Mouse (Mus musculus): ENCODE results near the gene Poglut1.

DNA sequence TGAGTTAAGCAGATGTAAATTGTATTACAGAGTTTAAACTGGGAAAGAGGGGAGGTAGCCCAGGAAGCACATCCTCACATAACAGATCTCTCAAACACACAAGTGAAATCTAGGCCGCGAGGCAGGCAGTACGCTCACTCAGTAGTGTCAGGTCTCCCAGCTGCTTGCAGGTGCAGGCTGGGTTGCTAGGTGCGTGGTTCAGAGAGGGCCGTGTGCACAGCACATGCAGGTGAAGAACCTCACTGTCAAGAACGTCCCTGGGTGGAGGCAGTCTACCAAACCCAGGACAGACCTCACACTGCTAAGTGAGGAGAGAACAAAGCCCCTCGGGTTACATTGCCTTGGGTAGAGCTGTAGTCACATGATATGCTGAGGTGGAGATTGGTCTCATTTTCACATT, 34.7 kb upstream of the Poglut1 start:
- TF ChIP-seq CTCF (IDR thresholded peaks at IDR 0.05; ENCODE audit: insufficient read depth, low read length) (no peak), POLR2A (IDR thresholded peaks at IDR 0.05; ENCODE audit: borderline replicate concordance, extremely low read depth, low read depth, low read length) (no peak)
